Mouse (Mus musculus) right cerebral cortex, postnatal 25 days (tissue): ENCODE measurements around the gene Gls.

Experiments
- DNase-seq: peaks from one replicate; pipeline ENCODE4 v3.0.0; 2022

Gls gene

DNA sequence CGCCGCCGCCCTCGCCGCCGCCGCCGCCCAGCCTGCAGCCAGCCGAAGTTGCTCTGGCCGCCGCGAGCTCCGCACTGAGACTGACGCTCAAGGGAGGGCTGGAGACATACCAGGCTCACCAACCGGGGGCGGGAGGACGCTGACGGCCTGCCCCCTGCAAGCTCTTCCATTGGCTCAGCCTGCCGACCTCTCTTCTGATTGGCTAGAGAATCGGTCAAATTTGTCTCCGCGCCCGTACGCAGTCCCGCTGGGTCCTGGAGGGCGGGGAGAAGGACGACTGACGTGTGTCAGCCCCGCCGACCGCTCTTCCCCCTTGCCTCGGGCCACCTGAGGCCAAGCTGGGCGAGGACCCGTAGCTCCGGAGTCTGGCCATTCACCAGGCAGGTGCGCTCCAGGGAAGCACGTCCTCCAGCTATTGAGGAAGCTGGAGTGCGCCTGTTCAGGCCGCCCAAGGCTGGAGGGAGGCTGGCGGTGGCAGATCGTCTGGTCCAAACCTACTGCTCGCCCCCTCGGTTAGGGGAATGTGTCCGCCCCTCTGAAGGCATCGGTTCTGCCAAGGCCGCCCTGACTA is at the start of gene Gls:
Gene Gls, minus strand, starts transcription at position 90 of the 571 bp plus-strand sequence.
- DNase-seq, result peak; percentile 97

DNA sequence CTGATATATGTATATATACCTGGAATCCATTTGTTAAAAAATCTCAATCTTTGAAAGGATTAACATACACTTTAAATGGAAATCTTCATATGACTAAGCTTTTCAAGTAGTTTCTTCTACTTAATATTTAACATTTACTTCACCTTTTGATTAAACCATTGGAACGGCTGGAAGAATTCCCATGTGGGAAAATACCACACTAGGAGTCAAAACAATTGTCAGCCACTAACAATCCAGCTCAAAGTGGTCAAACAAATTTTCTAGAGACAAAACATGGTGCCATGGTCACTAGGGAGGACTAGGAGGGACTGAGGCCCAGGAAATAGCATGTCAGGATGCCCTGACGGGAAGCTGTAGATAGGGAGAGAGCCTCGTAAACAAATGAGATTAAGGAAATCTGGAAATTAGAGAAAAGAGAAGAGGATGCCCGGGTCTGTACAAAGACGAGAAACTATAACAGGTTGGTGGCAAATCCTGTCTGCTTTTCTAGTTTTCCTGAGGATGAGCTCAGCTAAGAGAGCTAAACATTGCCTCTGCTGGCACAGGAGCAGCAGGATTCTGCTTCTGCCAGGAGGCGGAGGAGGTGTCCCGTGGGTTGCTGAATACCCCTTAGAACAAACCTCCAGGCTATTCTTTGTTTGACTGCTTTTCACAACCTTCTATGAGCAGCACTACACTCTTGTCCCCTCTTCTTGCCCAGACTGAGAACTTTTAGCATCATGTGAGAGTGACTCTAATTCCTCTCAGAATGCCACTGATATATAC is 47.0 kb upstream of the Gls start:
- DNase-seq, result peak; percentile 71

DNA sequence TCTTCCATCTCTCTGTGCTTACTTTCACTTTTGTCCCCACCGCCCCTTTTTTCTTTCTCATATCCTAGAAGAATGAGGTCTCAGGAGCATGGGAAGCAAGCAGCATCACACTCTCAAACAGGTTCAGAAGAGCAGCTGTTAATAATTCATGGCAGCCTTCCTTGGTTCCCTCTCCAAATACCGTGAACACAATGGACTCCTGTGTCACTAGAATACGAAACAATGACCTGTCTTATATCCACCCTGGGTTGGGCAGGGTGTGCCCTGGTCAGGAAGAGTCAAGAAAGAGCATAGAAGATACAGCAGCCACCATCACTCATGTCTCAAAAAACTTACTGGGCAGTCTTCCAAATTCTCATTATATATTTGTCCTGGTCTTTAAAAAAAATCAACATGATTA is 46.3 kb upstream of the Gls start:
- no peak for DNase-seq

GRCm38 (mm10) chr1:52278073-52278472 is 45.0 kb upstream of the Gls start:
- no peak for DNase-seq

DNA sequence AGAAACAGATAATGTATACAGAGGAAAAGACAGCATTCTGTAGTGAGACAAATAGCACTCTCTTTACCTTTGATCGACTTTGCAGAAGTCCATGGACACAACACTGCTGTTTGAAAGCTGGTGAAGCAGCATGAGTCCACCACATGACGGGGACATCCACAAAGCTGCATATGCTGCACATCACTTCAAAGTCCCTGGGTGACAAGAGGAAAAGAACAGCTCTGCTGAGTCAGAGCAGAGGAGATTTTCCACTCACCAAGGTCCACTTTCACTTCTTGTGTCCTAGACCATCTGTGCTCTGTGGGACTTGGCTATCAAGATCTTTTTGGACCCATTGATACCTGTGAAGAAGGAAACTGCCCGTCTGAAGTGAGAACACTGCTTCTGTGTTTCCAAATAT is 41.2 kb upstream of the Gls start:
- DNase-seq, result no peak

DNA sequence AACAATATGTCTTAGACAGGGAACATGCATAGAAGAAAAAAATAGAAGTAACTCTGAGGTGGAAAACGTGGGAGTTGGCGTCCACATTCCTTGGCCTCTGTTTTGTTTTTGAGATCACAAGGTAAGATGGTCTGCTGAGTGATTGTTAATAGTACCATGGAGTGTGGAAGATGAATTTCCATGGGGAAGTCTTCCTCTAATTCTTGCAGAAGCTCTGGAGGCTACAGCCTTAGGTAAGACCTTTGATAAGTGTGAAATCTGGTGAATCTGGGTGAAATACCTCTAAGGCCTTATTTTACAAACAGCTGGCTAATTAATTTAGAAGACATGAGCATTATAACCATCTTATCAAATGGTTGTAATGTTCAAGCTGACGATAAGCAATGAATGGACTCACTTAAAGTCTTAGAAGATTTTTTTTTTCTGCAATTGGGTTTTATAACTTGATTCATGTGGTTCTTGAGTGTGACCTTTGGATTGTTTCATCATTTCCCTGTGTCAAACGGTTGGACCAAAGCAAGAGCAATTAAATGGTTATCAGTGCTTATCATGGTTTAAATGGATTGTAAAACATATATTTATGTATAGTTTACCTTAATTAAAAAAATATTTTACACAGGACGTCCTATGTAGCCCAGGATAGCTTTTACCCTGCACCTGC is 39.1 kb upstream of the Gls start:
- no peak for DNase-seq

GRCm38 (mm10) chr1:52270354-52270753 is 37.3 kb upstream of the Gls start:
- DNase-seq, result no peak

DNA sequence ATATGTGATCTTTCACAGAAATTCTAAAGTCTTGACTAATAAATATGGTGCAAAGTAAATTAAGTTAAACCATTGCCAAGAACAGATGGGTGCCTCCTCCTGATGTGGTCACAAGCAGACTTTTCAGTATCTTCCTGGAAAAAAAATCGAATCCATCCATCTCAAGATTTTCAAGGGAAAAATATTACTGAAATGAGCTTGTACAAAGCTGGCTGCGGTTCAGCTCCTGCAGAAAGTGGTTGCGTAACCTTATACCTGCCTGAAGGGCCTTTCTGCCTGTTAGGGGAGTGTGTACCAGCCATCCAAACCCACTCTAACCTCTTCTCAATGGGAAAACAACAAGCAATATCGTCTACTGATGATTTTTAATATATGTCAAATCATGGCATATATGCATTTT is 36.6 kb upstream of the Gls start:
- DNase-seq, result no peak

- DNase-seq, result no peak
Observed at GRCm38 (mm10) chr1:52268006-52268405, 35.0 kb upstream of the Gls start.

DNA sequence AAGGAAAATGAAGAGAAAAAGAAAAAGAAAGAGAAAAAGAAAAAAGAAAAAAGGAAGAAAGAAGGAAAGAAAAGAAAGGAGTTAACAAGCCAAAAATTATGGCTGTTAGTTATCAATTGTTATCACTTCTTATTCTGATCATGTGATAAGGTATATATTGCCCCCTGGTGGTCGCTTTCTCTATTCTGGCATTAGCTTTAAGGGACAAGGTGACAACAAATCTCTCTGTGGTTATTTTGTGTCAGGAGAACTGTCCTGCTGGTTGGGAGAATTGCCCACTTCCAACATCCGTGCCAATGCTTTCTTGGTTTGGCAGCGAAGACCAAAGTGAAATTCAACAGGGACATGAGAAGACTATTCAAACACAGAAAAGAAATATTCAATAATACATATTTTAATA is 34.6 kb upstream of the Gls start:
- DNase-seq, result no peak

- no peak for DNase-seq
Observed at GRCm38 (mm10) chr1:52265886-52266516, 33.0 kb upstream of the Gls start.

DNA sequence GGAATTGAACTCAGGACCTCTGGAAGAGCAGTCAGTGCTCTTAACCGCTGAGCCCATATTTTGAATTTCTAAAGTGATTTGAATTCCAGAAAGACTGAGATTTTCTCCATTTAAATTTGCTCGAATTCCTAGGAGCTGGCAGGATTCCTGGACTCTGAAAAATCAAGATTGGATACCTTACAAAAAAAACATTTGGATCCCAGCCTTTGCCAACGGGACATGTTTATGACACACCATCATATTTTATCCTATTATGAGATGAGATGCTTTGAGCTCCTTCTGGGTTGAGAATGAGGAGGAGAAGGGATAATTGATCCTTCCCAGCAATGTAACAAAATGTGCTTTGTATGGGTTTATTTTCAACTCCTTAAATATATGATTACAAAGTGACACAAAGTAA is 31.3 kb upstream of the Gls start:
- DNase-seq, result no peak

DNA sequence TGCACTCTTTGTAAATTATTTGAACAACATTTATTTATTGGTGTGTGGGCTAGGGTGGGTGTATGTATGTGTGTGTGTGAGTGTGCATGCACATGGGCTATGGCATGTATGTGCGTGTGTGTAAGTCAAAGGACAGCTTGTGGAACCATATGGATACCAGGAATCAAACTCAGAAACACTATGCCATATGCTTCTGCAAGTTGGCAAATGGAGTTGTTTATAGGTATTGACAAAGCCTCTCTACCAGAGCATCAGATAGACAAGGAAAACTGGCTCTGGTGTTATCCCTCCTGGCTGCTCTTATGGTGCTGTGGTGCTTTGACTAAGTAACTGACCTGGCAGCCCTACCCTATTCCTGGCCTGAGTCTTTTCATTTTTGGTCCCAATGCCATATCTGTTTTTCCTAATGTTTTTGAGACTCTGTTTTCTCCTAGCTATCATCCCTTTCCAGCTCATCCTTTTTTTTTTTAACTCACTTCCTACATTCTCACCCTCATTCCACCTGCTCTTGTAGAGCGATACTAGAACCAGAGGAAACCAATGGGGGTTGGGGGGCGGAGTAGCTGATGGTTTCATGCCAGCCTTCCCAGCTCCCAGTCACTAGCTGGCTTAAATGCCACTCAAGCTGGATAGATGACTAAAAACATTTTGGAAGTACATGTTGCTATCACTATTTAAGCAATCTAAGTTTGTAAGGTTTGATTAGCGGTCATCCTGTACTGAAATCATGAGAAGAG is 27.5 kb upstream of the Gls start:
- DNase-seq, result no peak

DNA sequence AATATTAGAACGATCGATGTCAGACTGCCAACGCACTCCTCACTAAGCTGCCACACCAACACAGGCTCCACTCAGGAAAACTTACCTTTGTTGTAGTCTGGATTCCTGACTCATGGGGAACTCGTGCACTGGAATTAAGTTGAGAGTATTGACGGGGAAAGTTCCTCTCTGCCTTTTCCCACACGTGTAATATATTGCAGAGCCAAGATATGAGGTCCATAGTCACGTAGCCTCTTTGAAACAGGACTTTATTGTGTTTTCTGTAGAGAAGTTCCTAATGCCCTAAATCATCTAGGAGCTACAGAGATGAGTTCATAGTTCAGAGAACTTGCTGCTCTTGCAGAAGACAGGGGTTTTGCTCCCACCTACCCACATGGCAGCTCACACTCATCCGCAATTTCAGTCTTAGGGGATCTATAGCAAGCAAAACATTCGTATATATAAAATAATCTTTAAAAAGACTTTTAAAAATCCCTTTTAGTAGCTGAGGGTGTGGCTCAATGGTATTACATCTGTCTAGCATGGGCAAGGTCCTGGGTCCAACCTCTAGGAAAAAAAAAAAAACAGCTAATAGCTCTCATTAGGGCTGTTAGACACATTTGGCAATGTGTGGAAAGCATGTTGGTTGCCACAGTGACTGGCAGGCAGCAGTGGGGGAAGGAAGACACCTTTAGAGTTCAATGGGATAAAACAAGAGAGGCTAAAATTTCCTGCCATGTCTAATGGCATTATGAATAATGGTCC is 25.1 kb upstream of the Gls start:
- no peak for DNase-seq

GRCm38 (mm10) chr1:52256916-52257315 is 23.9 kb upstream of the Gls start:
- DNase-seq, result no peak

DNA sequence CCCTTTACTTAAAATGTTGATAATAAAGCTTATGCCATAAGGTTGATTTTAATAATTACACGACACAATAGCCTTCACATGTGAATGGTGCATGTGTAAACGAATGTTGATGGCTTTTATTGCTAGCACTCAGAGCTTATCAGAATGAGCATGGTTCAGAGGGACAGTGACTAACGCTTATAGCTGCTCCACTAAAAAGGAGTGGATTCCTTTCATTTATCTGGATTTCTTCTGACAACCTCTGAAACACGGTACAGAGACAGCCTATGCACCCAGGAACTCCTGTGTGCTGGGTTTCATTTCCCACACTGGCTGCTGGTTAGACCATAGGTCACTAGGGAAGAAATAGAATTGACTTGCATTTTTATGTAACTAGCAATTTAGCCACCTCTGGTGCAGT is 23.2 kb upstream of the Gls start:
- DNase-seq, result no peak

DNA sequence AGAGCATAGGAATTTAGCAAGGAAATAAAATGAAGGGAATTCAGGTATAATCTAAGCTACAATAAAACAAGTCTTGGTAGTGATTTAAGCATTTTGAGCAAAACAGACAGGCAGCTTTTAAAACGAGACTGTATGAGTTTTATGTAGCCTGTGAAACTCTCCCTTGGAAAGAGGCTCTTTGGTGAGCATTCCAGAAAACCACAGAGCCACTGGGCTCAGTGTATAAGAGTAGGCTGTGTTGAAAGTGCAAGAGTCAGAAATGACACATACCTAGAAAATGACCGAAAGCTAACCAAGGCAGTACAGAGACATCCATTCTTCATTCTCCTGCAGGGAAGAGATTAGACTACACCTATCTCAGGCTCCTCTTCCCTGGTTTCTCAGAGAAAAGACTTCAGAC is 21.4 kb upstream of the Gls start:
- DNase-seq, result no peak

GRCm38 (mm10) chr1:52253386-52253785 is 20.4 kb upstream of the Gls start:
- DNase-seq, result no peak

DNA sequence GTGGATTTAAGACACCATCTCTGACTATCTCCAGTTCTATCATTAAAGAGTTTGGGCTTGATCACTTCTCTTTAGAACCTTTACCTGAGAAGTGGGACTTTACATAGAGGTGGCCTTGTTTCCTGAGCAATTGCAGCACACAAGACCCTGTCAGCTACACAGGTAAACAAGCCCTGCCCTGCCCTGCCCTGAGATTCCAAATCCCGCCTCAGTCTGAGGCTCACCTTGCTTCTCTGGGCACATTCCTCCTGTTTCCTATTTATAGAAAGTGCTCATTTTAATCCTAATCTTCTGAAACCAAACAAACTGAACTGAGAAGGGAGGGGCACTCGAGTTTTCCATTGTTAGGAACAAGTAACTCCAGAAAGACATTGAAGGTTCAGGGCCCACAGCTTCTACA is 19.4 kb upstream of the Gls start:
- DNase-seq, result no peak

DNA sequence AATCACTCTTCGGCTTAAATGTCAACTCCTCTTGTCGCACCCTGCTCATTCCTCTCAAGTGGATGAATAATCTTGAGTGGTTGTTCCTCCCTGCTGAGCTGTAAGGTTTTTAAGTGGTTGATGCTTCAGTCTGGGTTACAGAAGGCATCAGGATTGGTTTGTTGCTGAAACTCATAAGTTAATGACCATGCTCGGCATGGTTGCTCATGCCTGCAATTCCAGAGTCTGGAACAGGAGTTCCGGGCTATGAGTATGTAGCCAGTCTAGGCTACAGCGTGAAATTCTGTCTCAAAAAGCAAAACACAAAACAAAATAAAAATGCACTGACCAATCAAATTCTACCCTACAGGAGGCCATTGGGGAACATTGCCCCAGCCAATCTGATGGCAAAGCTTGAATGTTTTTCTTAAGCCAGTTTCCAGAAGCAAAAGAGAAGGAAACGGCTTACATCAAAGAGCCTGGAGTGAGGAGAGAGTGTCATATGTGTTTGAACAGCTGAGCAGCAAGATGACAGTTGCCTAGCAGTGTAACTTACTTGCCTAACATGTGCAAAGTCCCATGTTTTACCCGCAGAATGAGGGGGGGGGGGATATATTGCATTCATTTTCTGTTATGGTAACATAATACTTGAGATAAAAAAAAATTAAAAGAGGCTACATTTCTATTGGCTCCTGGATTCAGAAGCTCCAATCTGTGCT is 18.2 kb upstream of the Gls start:
- no peak for DNase-seq

DNA sequence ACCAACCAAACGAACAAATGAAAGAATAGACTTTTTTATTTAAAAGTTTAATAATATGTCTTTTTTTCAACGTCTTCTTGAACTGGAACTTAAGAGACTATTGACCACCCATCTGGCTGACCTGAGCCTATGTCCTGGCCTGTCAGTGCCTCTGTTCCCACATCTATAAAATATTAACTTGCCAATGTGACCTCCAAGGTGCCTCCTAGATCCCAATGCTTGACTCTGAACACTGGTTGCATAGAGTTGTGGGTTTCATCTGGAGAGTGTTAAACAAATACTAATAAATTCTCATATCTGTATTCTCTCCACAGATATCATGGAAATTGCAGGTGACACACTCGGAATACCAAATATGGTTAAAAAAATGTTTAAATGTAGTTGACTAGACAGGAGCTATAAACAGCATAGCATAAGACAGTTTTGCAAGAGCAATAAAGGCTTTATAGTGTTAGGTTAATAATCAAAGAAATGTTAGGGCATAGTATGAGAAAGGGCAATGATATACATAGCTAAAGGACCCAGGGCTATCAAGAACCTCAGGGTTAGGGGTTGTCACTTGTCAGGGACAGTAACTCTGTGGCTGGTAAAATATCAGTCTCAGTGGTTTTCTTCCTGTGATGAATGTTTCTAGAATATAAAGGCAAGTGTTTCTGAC is 16.0 kb upstream of the Gls start:
- no peak for DNase-seq
